Mouse (Mus musculus): ENCODE results near the gene Rgs17.

GRCm38 (mm10) chr10:5826336-5827025, 95.7 kb downstream of the Rgs17 start:
- TF ChIP-seq MYOD1 (IDR thresholded peaks at IDR 0.05; ENCODE audit: control insufficient read depth in 1 of 3, insufficient read length in 2 of 3, low read depth in 2 of 3) = no peak
- no peak for TF ChIP-seq POLR2AphosphoS2 (IDR thresholded peaks at IDR 0.05; ENCODE audit: insufficient read length, low read depth)
- no peak for TF ChIP-seq POLR2A (IDR thresholded peaks at IDR 0.05; ENCODE audit: insufficient read length, low read depth)
